Mouse (Mus musculus): ENCODE results near the gene Ncor2.

GRCm38 (mm10) chr5:125172831-125173615 lies 6.0 kb downstream of the Ncor2 start:
- TF ChIP-seq CHD2 (IDR thresholded peaks at IDR 0.05; ENCODE audit: low read depth, low read length) (no peak), ZNF384 (IDR thresholded peaks at IDR 0.05; ENCODE audit: low read depth, low read length) (no peak)
